Mouse (Mus musculus): ENCODE results near the gene Per2. TPM values are rescaled to one million over a fixed set of nuclear protein-coding genes. Genes with fewer than 3 reads are reported as not detected.

The Per2 gene
- polyA plus RNA-seq, 1 experiment from 2014 or later, result 1.4 TPM

GRCm38 (mm10) chr1:91446511-91446910, 12.6 kb downstream of the Per2 start:
- H3K4me3 ChIP-seq (replicated peaks), result no peak overlapping the region
- peak overlapping the region; percentile 75 for H3K27ac ChIP-seq
- ATAC-seq (ENCODE audit: low read depth) (peak; percentile 8; the same call in 1 of the 2 replicates), DNase-seq (no peak)
- H3K27me3 ChIP-seq, result no peaks in the 10 kb centered on the region
- 80% methylated on average over 4 of the region's 4 CpGs for WGBS (ENCODE audit: insufficient replicate concordance)
- no peak overlapping the region for H3K4me2 ChIP-seq
- H3K4me1 ChIP-seq (replicated peaks), result peaks cover 21% of the 10 kb centered on the region
- peaks cover 59% of the 10 kb centered on the region for H3K36me3 ChIP-seq
- 0 out of 2 replicates have a peak, but pooled peaks cover 5% of the 10 kb centered on the region for H3K9me3 ChIP-seq (replicated peaks)
- H3K9ac ChIP-seq, result no peak overlapping the region

DNA sequence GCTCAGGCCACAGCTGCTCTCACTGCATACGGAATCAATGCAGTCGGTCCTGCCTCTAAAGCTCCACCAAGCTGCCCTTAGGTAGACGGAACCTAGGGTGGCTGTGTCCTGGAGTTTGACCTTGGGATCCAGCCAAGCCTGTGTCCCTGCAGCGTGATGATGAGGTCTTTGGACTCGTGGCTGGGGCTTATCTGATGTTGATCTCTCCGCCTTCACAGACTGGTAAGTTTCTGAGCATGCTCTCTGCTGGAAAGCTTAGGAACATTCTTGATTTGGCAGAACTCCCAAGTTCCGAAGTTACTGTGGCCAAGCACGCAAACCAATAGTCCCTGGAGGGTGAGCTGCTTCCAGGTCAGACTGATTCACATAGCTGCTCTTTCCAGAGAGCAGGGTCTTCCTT, 13.1 kb downstream of the Per2 start:
- ATAC-seq (ENCODE audit: low read depth) (peak; percentile 68), DNase-seq (no peak)
- Histone ChIP-seq H3K36me3 (peaks cover 63% of the 10 kb centered on the region), H3K27me3 (no peaks in the 10 kb centered on the region), H3K9ac (no peak overlapping the region), H3K4me1 (replicated peaks) (peaks cover 20% of the 10 kb centered on the region), H3K4me2 (no peak overlapping the region), H3K27ac (peak overlapping the region; percentile 75), H3K9me3 (replicated peaks) (0 out of 2 replicates have a peak, but pooled peaks cover 5% of the 10 kb centered on the region), H3K4me3 (replicated peaks) (no peak overlapping the region)
- 59% methylated on average over 8 of the region's 8 CpGs for WGBS (ENCODE audit: insufficient replicate concordance)

GRCm38 (mm10) chr1:91444841-91445830, 14.0 kb downstream of the Per2 start:
- 77% methylated on average over 17 of the region's 17 CpGs for WGBS (ENCODE audit: insufficient replicate concordance)
- H3K27me3 ChIP-seq, result no peaks in the 10 kb centered on the region
- H3K4me1 ChIP-seq (replicated peaks), result peaks cover 20% of the 10 kb centered on the region
- 0 out of 2 replicates have a peak, but pooled peaks cover 5% of the 10 kb centered on the region for H3K9me3 ChIP-seq (replicated peaks)
- no peak for ATAC-seq (ENCODE audit: low read depth)
- no peak overlapping the region for H3K4me3 ChIP-seq (replicated peaks)
- H3K27ac ChIP-seq, result no peak overlapping the region; the same call in 1 of the 2 replicates
- no peak overlapping the region for H3K9ac ChIP-seq
- peaks cover 65% of the 10 kb centered on the region for H3K36me3 ChIP-seq
- no peak for DNase-seq
- H3K4me2 ChIP-seq, result no peak overlapping the region

GRCm38 (mm10) chr1:91442350-91442990, 16.7 kb downstream of the Per2 start:
- no peak for ATAC-seq (ENCODE audit: low read depth)
- no peak overlapping the region for H3K4me2 ChIP-seq
- no peak overlapping the region for H3K27ac ChIP-seq
- H3K4me3 ChIP-seq (replicated peaks), result no peak overlapping the region
- H3K9ac ChIP-seq, result no peak overlapping the region
- peaks cover 46% of the 10 kb centered on the region for H3K36me3 ChIP-seq
- no peak for DNase-seq
- 0 out of 2 replicates have a peak, but pooled peaks cover 3% of the 10 kb centered on the region for H3K9me3 ChIP-seq (replicated peaks)
- no peaks in the 10 kb centered on the region for H3K27me3 ChIP-seq
- WGBS (ENCODE audit: insufficient replicate concordance), result 72% methylated on average over 7 of the region's 7 CpGs
- H3K4me1 ChIP-seq (replicated peaks), result peaks cover 8% of the 10 kb centered on the region

GRCm38 (mm10) chr1:91441855-91442254, 17.3 kb downstream of the Per2 start:
- WGBS (ENCODE audit: insufficient replicate concordance), result 88% methylated on average over 3 of the region's 3 CpGs
- no peak overlapping the region for H3K4me3 ChIP-seq (replicated peaks)
- DNase-seq, result no peak
- no peak overlapping the region for H3K9ac ChIP-seq
- no peak for ATAC-seq (ENCODE audit: low read depth)
- peaks cover 40% of the 10 kb centered on the region for H3K36me3 ChIP-seq
- H3K27ac ChIP-seq, result no peak overlapping the region
- H3K4me2 ChIP-seq, result no peak overlapping the region
- peaks cover 11% of the 10 kb centered on the region for H3K4me1 ChIP-seq (replicated peaks)
- H3K27me3 ChIP-seq, result no peaks in the 10 kb centered on the region
- no peaks in the 10 kb centered on the region for H3K9me3 ChIP-seq (replicated peaks)

DNA sequence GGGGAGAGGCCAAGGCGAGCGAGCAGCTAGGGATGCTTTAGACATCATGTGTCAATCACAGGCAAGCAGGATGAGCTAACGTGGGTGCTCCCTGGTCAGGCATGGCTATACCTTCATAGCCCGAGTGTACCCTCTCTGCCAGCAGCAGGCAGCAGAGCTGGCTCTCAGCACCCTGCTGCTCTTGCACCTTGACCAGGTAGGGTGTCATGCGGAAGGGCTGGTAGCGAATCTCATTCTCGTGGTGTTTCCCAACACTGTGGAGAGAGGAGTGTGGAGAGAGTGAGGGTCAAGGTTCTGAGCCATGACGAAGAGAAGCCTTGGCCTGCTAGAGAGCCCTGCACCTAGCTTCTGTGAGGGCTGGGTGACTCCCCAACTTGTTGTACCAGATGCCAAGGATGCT, 19.3 kb downstream of the Per2 start:
- Histone ChIP-seq H3K9me3 (replicated peaks) (no peaks in the 10 kb centered on the region), H3K4me3 (replicated peaks) (no peak overlapping the region)
- WGBS (ENCODE audit: insufficient replicate concordance), result 69% methylated on average over 8 of the region's 8 CpGs

GRCm38 (mm10) chr1:91437573-91437972, 21.6 kb downstream of the Per2 start:
- DNase-seq (no peak), ATAC-seq (ENCODE audit: low read depth) (no peak)
- Histone ChIP-seq H3K9ac (no peak overlapping the region), H3K4me3 (replicated peaks) (no peak overlapping the region), H3K36me3 (peaks cover 39% of the 10 kb centered on the region), H3K4me1 (replicated peaks) (peaks cover 13% of the 10 kb centered on the region), H3K27me3 (no peaks in the 10 kb centered on the region), H3K9me3 (replicated peaks) (no peaks in the 10 kb centered on the region), H3K27ac (no peak overlapping the region), H3K4me2 (no peak overlapping the region)
- WGBS (ENCODE audit: insufficient replicate concordance), result 79% methylated on average over 7 of the region's 7 CpGs

More for the DNA sequence above, 19.3 kb downstream of the Per2 start:
- Histone ChIP-seq H3K27ac (no peak overlapping the region), H3K36me3 (peaks cover 40% of the 10 kb centered on the region), H3K9ac (no peak overlapping the region), H3K27me3 (no peaks in the 10 kb centered on the region), H3K4me2 (no peak overlapping the region), H3K4me1 (replicated peaks) (peaks cover 13% of the 10 kb centered on the region)
- DNase-seq (no peak), ATAC-seq (ENCODE audit: low read depth) (no peak)

GRCm38 (mm10) chr1:91437083-91437400, 22.1 kb downstream of the Per2 start:
- DNase-seq (no peak), ATAC-seq (ENCODE audit: low read depth) (no peak)
- Histone ChIP-seq H3K4me3 (replicated peaks) (no peak overlapping the region), H3K9me3 (replicated peaks) (no peaks in the 10 kb centered on the region), H3K27me3 (no peaks in the 10 kb centered on the region), H3K4me1 (replicated peaks) (peaks cover 13% of the 10 kb centered on the region), H3K9ac (no peak overlapping the region), H3K36me3 (peaks cover 40% of the 10 kb centered on the region), H3K27ac (peak overlapping the region; percentile 4; the same call in 1 of the 2 replicates), H3K4me2 (no peak overlapping the region)
- WGBS (ENCODE audit: insufficient replicate concordance), result 72% methylated on average over 3 of the region's 3 CpGs

- no peaks in the 10 kb centered on the region for H3K27me3 ChIP-seq
- no peak overlapping the region for H3K4me3 ChIP-seq (replicated peaks)
- no peaks in the 10 kb centered on the region for H3K9me3 ChIP-seq (replicated peaks)
- peaks cover 44% of the 10 kb centered on the region for H3K36me3 ChIP-seq
- H3K4me2 ChIP-seq, result no peak overlapping the region
- H3K9ac ChIP-seq, result no peak overlapping the region
- no peak for DNase-seq
- peak; percentile 59 for ATAC-seq (ENCODE audit: low read depth)
- H3K27ac ChIP-seq, result peak overlapping the region; percentile 10; the same call in 1 of the 2 replicates
- 62% methylated on average over 6 of the region's 6 CpGs for WGBS (ENCODE audit: insufficient replicate concordance)
- peaks cover 13% of the 10 kb centered on the region for H3K4me1 ChIP-seq (replicated peaks)
Measured at GRCm38 (mm10) chr1:91436380-91437082, 22.6 kb downstream of the Per2 start.

DNA sequence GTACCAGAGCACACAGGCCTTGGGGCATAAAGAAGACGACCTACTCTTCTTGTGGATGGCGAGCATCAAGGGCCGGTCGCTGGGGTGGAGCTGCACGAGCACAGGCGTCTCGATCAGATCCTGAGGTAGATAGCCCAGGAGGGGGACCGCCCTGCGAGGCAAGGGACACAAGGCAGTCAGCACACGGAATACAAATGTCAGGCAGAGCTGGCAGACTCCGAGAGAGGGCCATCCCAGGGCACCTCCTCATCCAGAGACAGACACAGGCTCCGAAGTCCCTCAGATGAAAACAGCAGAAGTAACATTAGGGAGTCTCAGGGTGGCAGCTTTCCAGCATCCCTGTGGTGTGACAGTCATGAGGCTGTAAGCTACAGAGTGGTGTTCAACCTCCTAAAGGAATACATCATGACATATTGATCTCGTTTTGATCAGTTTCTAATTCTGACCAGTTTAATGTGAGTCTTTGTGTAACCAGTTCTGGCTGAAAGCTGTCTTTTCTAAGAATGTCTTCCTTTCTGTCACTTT, 23.5 kb downstream of the Per2 start:
- DNase-seq, result no peak
- no peak overlapping the region for H3K27ac ChIP-seq
- no peak overlapping the region for H3K4me3 ChIP-seq (replicated peaks)
- H3K9me3 ChIP-seq (replicated peaks), result no peaks in the 10 kb centered on the region
- H3K4me1 ChIP-seq (replicated peaks), result peaks cover 13% of the 10 kb centered on the region
- 72% methylated on average over 13 of the region's 13 CpGs for WGBS (ENCODE audit: insufficient replicate concordance)
- no peak overlapping the region for H3K9ac ChIP-seq
- no peaks in the 10 kb centered on the region for H3K27me3 ChIP-seq
- ATAC-seq (ENCODE audit: low read depth), result no peak
- no peak overlapping the region for H3K4me2 ChIP-seq
- H3K36me3 ChIP-seq, result peaks cover 38% of the 10 kb centered on the region

- peaks cover 38% of the 10 kb centered on the region for H3K36me3 ChIP-seq
- no peak overlapping the region for H3K4me2 ChIP-seq
- H3K4me3 ChIP-seq (replicated peaks), result no peak overlapping the region
- no peak overlapping the region for H3K9ac ChIP-seq
- WGBS (ENCODE audit: insufficient replicate concordance), result 77% methylated on average over 8 of the region's 8 CpGs
- no peak for DNase-seq
- no peaks in the 10 kb centered on the region for H3K27me3 ChIP-seq
- H3K27ac ChIP-seq, result no peak overlapping the region
- ATAC-seq (ENCODE audit: low read depth), result no peak
- no peaks in the 10 kb centered on the region for H3K9me3 ChIP-seq (replicated peaks)
- H3K4me1 ChIP-seq (replicated peaks), result peaks cover 13% of the 10 kb centered on the region; the same call in 1 of the 2 replicates
Measured at GRCm38 (mm10) chr1:91434905-91435304, 24.2 kb downstream of the Per2 start.
